Mouse (Mus musculus): ENCODE results near the gene Pmf1. TPM values are rescaled to one million over a fixed set of nuclear protein-coding genes. Genes with fewer than 3 reads are reported as not detected.
"Not testable (repeated sequence)": the region's sequence is repeated elsewhere in the genome, so short reads cannot be mapped to it uniquely, and the experiment has no call there.

Pmf1 gene
- polyA plus RNA-seq, 1 experiment from 2014 or later, result 79.7 TPM

GRCm38 (mm10) chr3:88382383-88382782 is 27.7 kb downstream of the Pmf1 start:
- not testable (repeated sequence) for H3K27ac ChIP-seq; H3K36me3 ChIP-seq; H3K4me1 ChIP-seq; H3K4me2 ChIP-seq (replicated peaks); H3K4me3 ChIP-seq; H3K27me3 ChIP-seq (replicated peaks); H3K9ac ChIP-seq; H3K9me3 ChIP-seq
- peak; percentile 54 for ATAC-seq (ENCODE audit: low FRiP score, low read depth)
- 46% methylated on average over 3 of the region's 7 CpGs for WGBS

DNA sequence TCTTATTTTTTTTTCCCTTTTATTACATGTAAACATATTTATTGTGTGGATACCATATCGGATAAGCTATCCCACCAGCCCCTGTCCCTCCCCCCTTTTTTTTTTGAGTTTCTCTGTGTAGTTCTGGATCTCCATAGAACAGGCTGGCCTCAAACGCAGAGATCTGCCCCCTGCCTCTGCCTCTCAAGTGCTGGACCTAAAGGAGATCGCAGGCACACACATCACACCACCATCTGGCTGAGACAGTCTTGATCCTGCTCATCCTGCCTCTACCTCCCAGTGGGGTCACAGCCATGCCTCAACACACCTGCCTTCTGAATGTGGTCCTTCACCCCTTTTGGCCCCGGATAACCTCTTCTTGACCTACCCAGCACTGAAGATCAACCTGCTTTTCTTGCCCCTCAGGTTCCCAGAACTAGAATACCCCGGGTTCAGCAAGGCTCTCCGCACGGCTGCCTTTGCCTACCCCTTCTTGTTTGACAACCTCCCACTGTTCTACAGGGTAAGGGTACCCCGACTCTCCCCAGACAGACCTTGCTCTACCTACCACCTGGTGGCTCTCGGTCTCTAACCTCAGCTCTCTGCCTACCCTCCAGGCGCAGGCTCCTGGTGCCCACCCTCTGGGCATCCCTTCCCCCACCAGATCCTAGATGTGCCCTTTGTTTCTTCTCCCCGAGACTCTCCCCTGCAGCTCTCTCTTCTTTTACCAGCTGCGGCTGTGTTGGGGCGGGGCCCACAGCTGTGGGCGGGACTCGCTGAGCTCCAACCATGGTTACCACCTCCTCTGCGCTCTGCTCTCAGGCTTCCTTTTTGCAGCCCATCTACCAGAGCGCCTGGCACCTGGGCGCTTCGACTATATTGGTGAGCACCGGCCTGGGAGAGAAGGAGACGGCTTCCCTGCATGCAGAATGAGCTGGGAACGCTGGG is 28.5 kb downstream of the Pmf1 start:
- peak overlapping the region; percentile 44; the same call in 1 of the 2 replicates for H3K9ac ChIP-seq
- peak overlapping the region; percentile 53 for H3K4me2 ChIP-seq (replicated peaks)
- 6% methylated on average over 21 of the region's 22 CpGs for WGBS
- not testable (repeated sequence) for H3K36me3 ChIP-seq; H3K4me1 ChIP-seq; H3K27me3 ChIP-seq (replicated peaks); H3K9me3 ChIP-seq
- peak; percentile 91 for ATAC-seq (ENCODE audit: low FRiP score, low read depth)
- peak overlapping the region; percentile 37; the same call in 1 of the 2 replicates for H3K27ac ChIP-seq
- H3K4me3 ChIP-seq, result peak overlapping the region; percentile 15; the same call in 1 of the 2 replicates

- H3K4me3 ChIP-seq; H3K27ac ChIP-seq; H3K27me3 ChIP-seq (replicated peaks); H3K4me2 ChIP-seq (replicated peaks); ATAC-seq (ENCODE audit: low FRiP score, low read depth); H3K9me3 ChIP-seq; H3K36me3 ChIP-seq; H3K9ac ChIP-seq: not testable (repeated sequence)
- peaks cover 13% of the 10 kb centered on the region; the same call in 1 of the 2 replicates for H3K4me1 ChIP-seq
- 79% methylated on average over 5 of the region's 5 CpGs for WGBS
These were observed 31.5 kb downstream of the Pmf1 start, which contains the start of gene Bglap2 for GRCm38 (mm10) chr3:88378599-88378998. TSS of gene Bglap2 (minus strand) at chr3:88378699.

DNA sequence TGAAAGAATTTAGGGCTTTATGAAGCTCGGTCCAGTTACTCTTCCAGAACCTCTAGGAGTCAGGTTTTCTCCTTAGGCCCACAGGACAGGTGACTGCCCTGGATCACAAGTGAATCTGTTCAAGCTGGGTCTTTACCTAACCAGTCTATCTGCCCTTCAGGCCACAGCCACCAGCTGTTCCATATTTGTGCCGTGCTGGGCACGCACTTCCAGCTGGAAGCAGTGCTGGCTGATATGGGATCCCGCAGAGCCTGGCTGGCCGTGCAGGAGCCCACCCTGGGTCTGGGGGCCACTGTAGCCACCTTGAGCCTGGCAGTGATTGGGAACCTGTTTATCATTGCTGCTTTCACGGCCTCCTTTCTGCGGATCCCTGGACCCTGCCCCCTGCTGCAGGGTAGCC is 33.5 kb downstream of the Pmf1 start:
- not testable (repeated sequence) for H3K27me3 ChIP-seq (replicated peaks); H3K36me3 ChIP-seq; H3K9me3 ChIP-seq; H3K9ac ChIP-seq; H3K27ac ChIP-seq; H3K4me3 ChIP-seq; H3K4me1 ChIP-seq
- ATAC-seq (ENCODE audit: low FRiP score, low read depth), result peak; percentile 45
- H3K4me2 ChIP-seq (replicated peaks), result peak overlapping the region; percentile 32
- WGBS, result 30% methylated on average over 5 of the region's 7 CpGs

- WGBS, result 12% methylated on average over 19 of the region's 19 CpGs
- H3K4me1 ChIP-seq; H3K9me3 ChIP-seq; H3K27me3 ChIP-seq (replicated peaks); H3K36me3 ChIP-seq; H3K4me3 ChIP-seq; H3K9ac ChIP-seq: not testable (repeated sequence)
- Histone ChIP-seq H3K4me2 (replicated peaks) (peak overlapping the region; percentile 32), H3K27ac (0 out of 2 replicates have a peak overlapping the region, but pooled peaks have one; percentile 46)
- ATAC-seq (ENCODE audit: low FRiP score, low read depth), result peak; percentile 89
These were observed 34.1 kb downstream of the Pmf1 start for GRCm38 (mm10) chr3:88375750-88376626.

DNA sequence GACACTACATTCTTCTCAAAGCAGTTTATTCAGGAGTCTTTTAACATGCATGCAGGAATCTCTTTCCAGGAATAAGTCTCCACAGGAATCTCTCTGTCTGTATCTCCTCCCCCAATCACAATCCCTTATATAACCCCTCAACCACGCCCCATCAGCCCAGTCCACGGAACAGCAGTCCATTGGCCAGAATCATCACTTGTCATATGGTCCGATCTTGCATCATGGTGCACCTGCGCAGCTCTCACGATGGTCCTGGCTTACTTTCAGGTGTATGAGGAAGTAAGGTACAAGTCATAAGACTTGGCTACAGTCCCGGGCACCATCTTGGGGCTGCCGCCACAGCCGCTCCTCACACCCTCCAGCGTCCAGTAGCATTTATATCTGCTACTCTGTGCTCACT is 37.5 kb downstream of the Pmf1 start, which contains the start of gene Bglap3:
Bglap3 (minus strand) TSS at position 101 of the 400 bp plus-strand sequence.
- peaks cover 17% of the 10 kb centered on the region for H3K9me3 ChIP-seq
- not testable (repeated sequence) for H3K9ac ChIP-seq; H3K27ac ChIP-seq; H3K4me2 ChIP-seq (replicated peaks); H3K27me3 ChIP-seq (replicated peaks); H3K36me3 ChIP-seq; H3K4me3 ChIP-seq; ATAC-seq (ENCODE audit: low FRiP score, low read depth); H3K4me1 ChIP-seq
- WGBS, result 90% methylated on average over 9 of the region's 9 CpGs

DNA sequence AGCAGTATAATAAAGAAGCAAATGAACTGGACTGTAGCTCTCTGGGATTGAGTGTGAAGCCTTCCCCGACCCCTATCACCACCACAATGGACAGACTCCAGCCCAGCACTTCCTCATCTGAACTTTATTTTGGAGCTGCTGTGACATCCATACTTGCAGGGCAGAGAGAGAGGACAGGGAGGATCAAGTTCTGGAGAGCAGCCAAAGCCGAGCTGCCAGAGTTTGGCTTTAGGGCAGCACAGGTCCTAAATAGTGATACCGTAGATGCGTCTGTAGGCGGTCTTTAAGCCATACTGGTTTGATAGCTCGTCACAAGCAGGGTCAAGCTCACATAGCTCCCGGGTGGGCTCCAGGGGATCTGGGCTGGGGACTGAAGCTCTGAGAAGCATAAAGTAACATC is 41.6 kb downstream of the Pmf1 start:
- Histone ChIP-seq H3K9me3 (peaks cover 17% of the 10 kb centered on the region), H3K27me3 (replicated peaks) (peaks cover 24% of the 10 kb centered on the region)
- not testable (repeated sequence) for H3K4me1 ChIP-seq; H3K4me2 ChIP-seq (replicated peaks); H3K4me3 ChIP-seq; H3K27ac ChIP-seq; H3K36me3 ChIP-seq; ATAC-seq (ENCODE audit: low FRiP score, low read depth); H3K9ac ChIP-seq
- 92% methylated on average over 7 of the region's 7 CpGs for WGBS

GRCm38 (mm10) chr3:88367517-88367916 is 42.6 kb downstream of the Pmf1 start:
- ATAC-seq (ENCODE audit: low FRiP score, low read depth), result peak; percentile 48; the same call in 1 of the 2 replicates
- not testable (repeated sequence) for H3K36me3 ChIP-seq, H3K4me3 ChIP-seq, H3K27ac ChIP-seq, H3K4me1 ChIP-seq, H3K9ac ChIP-seq
- 49% methylated on average over 4 of the region's 7 CpGs for WGBS
- peak overlapping the region; percentile 47 for H3K4me2 ChIP-seq (replicated peaks)
- peaks cover 17% of the 10 kb centered on the region for H3K9me3 ChIP-seq
- H3K27me3 ChIP-seq (replicated peaks), result peaks cover 24% of the 10 kb centered on the region

DNA sequence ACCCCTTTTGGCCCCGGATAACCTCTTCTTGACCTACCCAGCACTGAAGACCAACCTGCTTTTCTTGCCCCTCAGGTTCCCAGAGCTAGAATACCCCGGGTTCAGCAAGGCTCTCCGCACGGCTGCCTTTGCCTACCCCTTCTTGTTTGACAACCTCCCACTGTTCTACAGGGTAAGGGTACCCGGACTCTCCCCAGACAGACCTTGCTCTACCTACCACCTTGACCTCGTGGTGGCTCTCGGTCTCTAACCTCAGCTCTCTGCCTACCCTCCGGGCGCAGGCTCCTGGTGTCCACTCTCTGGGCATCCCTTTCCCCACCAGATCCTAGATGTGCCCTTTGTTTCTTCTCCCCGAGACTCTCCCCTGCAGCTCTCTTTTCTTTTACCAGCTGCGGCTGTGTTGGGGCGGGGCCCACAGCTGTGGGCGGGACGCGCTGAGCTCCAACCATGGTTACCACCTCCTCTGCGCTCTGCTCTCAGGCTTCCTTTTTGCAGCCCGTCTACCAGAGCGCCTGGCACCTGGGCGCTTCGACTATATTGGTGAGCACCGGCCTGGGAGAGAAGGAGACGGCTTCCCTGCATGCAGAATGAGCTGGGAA is 43.2 kb downstream of the Pmf1 start:
- H3K4me1 ChIP-seq, H3K9ac ChIP-seq, H3K27ac ChIP-seq, H3K36me3 ChIP-seq: not testable (repeated sequence)
- peak overlapping the region; percentile 47 for H3K4me2 ChIP-seq (replicated peaks)
- peak overlapping the region; percentile 23 for H3K4me3 ChIP-seq
- peak; percentile 86 for ATAC-seq (ENCODE audit: low FRiP score, low read depth)
- H3K9me3 ChIP-seq, result peaks cover 17% of the 10 kb centered on the region
- 7% methylated on average over 22 of the region's 22 CpGs for WGBS
- H3K27me3 ChIP-seq (replicated peaks), result peaks cover 24% of the 10 kb centered on the region

DNA sequence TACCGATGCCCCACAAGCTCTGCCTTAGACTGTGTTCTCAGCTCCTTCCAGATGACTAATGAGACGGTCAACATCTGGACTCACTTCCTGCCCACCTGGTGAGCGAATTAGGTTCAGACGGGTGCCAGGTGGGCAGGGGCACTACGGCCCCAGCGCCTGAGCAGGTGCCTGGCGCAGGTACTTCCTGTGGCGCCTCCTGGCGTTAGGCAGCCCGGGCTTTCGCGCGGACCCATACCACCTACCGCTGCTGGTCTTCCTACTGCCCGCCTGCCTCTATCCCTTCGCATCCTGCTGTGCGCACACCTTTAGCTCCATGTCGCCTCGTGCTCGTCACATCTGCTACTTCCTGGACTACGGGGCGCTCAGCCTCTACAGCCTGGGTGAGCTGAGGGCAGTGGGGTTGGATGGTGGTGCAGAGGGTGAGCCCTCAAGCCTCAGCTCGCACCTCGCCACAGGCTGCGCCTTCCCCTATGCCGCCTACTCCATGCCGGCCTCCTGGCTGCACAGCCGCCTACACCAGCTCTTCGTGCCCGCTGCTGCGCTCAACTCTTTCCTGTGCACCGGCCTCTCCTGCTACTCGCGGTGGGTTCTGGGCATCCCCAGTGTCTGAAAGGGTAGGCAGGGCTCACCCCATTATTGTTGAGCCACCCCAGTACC is 44.3 kb downstream of the Pmf1 start:
- ATAC-seq (ENCODE audit: low FRiP score, low read depth), result no peak
- Histone ChIP-seq H3K36me3 (peaks cover 16% of the 10 kb centered on the region), H3K4me2 (replicated peaks) (peak overlapping the region; percentile 33), H3K9me3 (peaks cover 11% of the 10 kb centered on the region; the same call in 1 of the 2 replicates), H3K4me1 (peaks cover 3% of the 10 kb centered on the region; the same call in 1 of the 2 replicates), H3K4me3 (no peak overlapping the region), H3K27me3 (replicated peaks) (peaks cover 24% of the 10 kb centered on the region), H3K27ac (no peak overlapping the region), H3K9ac (no peak overlapping the region)
- 34% methylated on average over 34 of the region's 34 CpGs for WGBS

GRCm38 (mm10) chr3:88364337-88364736 is 45.8 kb downstream of the Pmf1 start, which contains the start of gene Paqr6:
TSS of gene Paqr6 (plus strand) at chr3:88364584.
- no peak within 1 kb of the TSS for H3K9ac ChIP-seq
- peak within 1 kb of the TSS; percentile 27; the same call in 1 of the 2 replicates for H3K4me2 ChIP-seq (replicated peaks)
- H3K27me3 ChIP-seq (replicated peaks), result peaks cover 24% of the 10 kb centered on the region
- peaks cover 31% of the 10 kb centered on the region for H3K36me3 ChIP-seq
- 1% methylated on average over 16 of the region's 16 CpGs for WGBS
- no peaks in the 10 kb centered on the region for H3K9me3 ChIP-seq
- H3K4me1 ChIP-seq, result peaks cover 7% of the 10 kb centered on the region; the same call in 1 of the 2 replicates
- H3K27ac ChIP-seq, result no peak within 1 kb of the TSS
- ATAC-seq (ENCODE audit: low FRiP score, low read depth), result no peak
- no peak within 1 kb of the TSS for H3K4me3 ChIP-seq

Data from neural tube, embryonic 12.5 days (tissue).